Mouse (Mus musculus) ovary, adult 18-20 months (tissue): ENCODE data around the gene Arhgap8.

Experiments used
- DNase-seq: peaks from one replicate; pipeline ENCODE4 v3.0.0; 2022; ENCODE audit warnings: low spot score, mixed read lengths

Arhgap8 gene

DNA sequence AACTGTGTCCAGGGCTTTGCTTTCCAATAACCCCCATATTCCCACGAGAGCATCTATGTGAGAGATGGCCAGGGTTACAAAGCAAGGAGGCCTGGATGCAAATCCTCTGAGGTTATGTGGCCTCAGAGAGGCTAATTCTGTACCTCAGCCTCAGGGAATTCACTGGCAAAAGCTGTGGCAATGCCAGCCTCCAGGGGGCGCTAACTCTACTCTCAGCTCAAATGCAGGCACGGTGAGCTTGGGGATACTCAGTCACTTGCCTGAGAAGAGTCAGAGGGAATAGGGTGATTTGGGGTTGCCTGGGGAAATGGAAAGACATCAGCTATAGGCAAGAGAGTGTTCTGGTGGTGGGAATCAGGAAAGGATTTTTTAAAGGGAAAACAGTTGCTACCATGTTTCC is 83.8 kb downstream of the Arhgap8 start:
- DNase-seq: no peak

DNA sequence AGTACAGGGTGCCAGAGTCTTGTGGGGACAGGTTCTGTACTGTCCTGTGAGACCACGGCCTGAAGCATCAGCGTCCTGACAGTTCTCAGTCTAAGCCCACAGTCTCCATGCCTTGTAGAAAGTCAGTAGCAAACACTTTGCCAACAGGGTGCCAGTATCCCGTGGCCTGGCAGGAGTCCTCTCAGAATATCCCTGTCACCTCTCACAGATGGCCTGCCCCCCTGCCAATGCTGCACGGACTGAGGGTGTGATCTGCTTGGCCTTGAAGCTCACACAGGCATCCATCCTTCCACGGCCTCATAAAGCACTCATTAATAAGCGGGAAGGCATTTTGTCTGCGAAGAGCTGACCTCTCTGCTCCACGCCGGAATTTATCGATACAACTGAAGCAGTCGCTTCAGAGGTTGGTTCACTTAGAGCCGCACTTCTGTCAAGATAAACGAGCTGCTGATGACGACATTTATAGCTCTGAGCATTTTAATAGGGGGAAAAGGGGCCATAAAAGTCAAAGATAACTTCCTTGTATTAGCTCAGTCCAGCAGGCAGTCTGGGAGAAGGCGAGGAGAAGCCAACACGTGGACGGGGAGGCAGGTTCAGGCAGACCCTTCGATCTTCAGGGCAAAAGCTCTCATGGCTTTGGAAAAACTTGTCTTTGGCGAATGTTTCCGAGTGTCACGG is 89.6 kb downstream of the Arhgap8 start:
- DNase-seq: no peak

DNA sequence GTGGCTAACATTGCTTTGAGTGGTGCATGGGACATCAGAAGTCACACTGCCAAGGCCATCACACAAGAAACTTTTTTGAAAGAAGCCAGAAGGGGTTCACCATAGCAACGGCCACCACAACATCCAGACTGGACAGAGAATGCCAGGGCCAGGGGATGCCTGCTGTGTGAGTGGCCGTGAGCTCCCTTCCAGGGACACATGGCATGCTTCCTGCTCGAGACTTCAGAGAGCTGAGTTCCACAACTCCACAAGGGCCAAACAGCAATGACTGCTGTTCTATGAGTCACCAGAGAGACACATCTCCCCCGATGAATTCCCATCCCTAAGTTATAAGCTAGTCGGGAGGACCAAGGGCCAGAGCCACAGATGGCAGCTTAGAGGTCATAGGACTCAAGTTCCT is 91.3 kb downstream of the Arhgap8 start:
- DNase-seq: no peak

DNA sequence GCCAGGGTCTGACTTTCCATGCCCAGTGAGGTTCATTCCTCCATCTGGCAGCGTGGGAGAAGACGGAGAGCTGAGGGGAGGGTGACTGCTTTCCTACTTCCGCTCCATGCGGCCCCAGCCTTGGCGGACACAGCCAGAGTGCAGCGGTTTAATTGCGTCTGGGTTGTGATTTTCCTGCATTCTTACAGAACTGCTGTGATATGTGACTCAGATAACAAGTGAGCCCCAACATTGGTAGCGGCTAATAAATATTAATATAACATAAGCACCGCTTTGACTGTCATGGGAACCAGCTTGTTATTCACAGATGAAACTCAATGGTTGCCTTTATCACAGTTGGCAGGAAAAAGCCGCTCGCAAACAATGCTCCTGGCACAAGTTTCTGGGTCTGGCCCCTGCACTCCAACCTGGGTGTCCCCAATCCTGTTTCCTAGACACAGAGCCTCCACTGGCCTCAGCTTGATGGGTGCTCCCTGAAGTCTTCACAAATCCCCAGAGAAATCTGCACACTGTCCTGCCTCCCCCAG is 93.0 kb downstream of the Arhgap8 start:
- no peak for DNase-seq

DNA sequence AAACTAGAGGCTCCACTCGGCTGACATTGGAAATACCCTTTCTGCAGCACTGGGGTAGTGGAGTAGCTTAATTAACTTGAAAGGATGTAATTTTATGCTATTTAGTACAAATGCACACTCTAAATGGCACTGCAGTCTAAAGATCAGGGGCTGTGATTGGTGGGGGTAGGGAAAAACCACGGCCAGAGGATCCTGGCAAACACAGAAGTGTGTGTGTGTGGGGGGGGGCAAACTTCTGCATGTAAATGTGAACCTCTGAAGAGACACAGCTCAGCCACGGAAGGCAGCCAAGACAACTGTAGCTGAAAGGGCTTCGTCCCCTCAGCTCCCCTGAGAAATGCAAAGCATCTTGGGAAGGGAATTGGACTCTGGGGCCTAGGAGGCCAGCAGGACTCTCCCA is 95.3 kb downstream of the Arhgap8 start:
- no peak for DNase-seq

DNA sequence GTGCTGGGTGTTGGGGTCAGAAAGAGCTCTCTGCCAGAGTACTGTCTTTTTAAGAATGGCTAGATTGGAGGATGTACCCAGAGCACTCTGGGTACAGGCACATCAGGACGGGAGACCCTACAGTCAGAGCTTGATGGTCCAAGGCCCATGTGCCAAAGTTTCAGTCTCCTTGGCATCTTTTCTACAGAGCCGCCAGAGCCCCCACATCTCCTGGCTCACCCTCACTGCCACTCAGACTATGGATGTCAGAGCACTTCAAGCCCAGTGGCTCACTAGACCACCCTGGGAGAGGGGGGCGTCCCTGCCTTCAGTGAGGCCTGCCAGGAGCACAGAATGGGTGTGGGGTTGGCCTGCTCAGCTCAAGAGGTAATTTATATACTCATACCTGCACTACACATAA is 97.7 kb downstream of the Arhgap8 start:
- DNase-seq: no peak

DNA sequence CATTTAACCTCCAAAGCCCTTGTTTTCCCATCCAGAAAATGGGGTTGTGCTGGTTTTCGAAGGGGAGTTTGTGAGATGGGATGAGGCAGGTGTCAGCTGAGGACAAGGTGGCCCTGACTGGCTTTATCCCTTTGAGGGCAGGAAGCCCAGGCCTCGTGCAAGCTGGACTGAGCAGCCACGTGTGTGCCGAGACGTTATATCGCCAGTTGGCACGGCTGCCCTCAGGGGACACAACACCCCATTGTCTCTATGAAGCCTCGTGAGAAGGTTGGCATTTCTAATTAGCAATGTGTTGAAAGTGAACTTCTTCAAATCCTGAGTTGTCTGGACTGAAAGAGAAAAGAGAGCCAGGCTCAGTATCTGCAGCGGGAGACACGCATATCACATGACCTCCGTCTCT is 98.4 kb downstream of the Arhgap8 start:
- no peak for DNase-seq

DNA sequence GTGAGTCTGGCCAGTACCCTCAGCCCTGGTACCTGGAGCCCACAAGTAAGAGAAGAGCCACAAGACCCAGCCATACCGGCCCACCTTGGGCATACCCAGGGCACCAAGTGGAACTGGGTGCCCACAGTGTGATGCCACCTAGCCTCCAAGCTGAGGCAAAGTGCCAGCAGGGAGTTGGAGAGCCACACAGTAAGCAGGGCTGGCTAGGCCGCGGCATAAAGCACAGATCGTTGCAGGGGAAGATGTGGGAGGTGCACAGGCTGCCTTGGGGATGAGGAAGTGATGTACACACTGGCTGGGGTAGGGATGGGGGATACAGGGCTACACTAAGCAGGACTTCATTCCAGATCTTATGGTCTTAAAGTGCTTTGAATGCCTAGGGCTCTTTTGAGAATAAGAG is 101.0 kb downstream of the Arhgap8 start:
- DNase-seq: no peak
